Mouse (Mus musculus) neutrophil, adult 5-6 weeks (primary cell): ENCODE data around the gene Padi1. TPM values are rescaled to one million over a fixed set of nuclear protein-coding genes. Genes with fewer than 3 reads are reported as not detected.

Experiments used
- ATAC-seq: fragments of 151-379, 151-347 bp; 2 replicates; pipeline ENCODE4 v1.8.0; 2017; ENCODE audit warnings: mild to moderate bottlenecking, moderate TSS enrichment; ENCODE audit not compliant: insufficient number of reproducible peaks, poor library complexity, low FRiP score, severe bottlenecking; ENCODE audit errors: extremely low read depth
- total RNA-seq: library from RNA; stranded (forward); fragments of 200-1000 nt; gene quantifications from 2 replicates; pipeline ENCODE4 v1.2.3, GENCODE M21; 2017

Padi1 gene
- total RNA-seq, 1 experiment from 2014 or later = 0.81 TPM

- no peak for ATAC-seq
These were observed 51.8 kb downstream of the Padi1 start for GRCm38 (mm10) chr4:140793795-140794194.

DNA sequence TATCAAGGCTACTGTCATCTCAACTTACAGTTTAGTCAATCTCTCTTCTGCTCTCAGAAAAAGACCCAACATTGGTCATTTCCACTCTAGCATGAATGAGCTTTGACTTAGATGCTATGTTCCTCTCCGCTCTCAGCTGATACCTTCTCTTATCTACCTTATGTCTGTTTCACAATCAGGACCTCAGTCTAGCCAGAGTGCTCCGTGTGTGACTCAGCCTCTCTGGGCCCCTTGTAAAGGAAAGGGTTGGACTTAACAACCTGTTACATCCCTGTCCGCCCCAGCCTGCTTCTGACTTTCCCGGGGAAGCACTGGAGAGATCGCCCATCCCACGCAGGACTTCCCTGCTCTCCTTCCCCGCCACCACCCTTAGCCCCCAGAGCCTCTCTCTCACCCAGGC, 53.0 kb downstream of the Padi1 start:
- ATAC-seq = no peak

- no peak for ATAC-seq
These were observed 54.5 kb downstream of the Padi1 start for GRCm38 (mm10) chr4:140791071-140791470.

- no peak for ATAC-seq
These were observed 55.6 kb downstream of the Padi1 start for GRCm38 (mm10) chr4:140789983-140790382.

DNA sequence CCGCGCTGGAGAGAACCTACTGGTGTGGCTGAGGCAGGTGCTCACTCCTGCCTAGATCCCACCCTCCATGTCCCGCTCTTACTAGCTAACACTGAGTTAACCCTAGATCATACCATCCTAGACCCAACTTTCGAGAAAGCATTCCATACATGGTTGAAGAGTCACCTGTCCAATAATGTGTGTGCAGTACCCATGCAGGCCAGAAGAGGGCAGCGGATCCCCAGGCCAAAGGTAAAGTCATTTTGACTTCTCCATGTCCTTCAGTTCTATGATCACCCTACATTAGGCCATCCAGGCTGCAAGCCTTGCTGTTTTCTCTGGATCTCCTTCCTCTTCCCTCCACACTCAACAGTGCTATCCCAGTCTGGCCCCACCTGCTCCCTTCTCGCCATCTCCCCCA, 56.6 kb downstream of the Padi1 start:
- ATAC-seq = peak; percentile 66

- peak; percentile 10; the same call in 1 of the 2 replicates for ATAC-seq
These were observed 57.3 kb downstream of the Padi1 start for GRCm38 (mm10) chr4:140788264-140788663.

GRCm38 (mm10) chr4:140787414-140787813, 58.2 kb downstream of the Padi1 start:
- ATAC-seq = no peak

DNA sequence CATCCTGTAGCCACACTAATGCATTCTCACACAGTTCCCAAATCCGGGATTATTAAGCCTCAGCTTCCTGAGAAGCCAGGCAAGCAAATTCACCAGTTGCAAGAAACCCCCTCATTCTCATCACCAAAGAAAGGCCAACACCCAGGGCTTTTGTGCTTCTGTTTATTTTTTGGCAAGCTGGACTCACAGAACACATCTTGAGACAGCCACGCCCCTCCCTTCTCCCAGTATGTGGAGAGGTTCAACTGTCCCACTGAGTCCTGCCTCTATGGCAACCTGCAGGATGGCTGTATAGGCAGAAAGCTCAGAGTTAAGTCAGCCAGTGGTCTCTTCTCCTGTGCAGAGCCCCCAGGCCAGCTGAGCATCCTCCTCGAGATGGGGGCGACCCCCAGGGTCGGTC, 60.4 kb downstream of the Padi1 start:
- ATAC-seq = no peak

DNA sequence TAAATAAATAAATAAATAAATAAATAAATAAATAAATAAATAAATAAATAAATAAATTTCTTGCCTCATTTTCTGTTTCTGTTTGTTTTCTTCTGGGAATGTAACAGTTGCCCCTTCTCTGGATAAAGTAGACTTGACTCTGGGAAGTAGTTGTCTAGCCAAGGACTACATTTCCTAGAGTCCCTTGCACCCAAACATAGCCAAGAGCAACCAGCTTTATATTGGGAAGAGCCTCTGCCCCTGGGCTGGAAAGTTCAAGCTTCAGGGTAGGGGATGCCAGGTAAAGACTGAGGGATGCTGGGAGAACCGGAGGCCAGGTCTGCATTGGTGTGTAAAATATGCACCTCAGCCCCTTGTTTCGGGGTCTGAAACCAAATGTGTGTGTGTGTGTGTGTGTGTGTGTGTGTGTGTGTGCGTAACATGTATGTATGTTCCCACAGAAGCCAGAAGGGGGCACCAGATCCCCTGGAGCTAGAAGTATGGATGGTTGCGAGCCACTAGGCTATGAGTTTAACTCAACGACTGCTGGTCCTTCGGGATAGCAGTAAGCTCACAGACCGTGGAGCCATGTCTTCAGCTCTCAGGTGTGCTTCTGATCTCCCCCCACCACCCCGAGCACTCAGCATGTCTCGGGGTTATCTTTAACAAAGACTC, 61.2 kb downstream of the Padi1 start:
- ATAC-seq = no peak

- ATAC-seq = 0 out of 2 replicates have a peak, but pooled peaks have one; percentile 17
These were observed 62.8 kb downstream of the Padi1 start for GRCm38 (mm10) chr4:140782821-140783220.

DNA sequence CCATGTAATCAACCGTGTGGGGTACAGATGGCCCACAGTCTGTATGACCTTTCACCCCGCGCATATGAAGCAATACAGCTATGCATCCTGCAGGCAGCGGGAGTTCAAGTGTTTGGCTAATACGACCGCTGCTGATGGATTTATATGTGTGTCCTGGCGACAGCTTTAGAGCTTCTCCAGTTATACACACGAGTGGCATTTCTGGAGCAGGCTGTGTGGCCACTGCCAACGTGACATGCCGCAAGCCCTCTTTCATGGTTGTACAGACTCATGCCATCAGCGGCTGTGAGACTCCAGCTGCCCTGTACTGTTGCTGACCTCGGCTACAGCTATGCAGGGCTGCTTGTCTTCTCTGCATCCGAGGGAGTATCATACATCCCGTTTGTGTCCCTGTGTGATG, 65.1 kb downstream of the Padi1 start:
- no peak for ATAC-seq

DNA sequence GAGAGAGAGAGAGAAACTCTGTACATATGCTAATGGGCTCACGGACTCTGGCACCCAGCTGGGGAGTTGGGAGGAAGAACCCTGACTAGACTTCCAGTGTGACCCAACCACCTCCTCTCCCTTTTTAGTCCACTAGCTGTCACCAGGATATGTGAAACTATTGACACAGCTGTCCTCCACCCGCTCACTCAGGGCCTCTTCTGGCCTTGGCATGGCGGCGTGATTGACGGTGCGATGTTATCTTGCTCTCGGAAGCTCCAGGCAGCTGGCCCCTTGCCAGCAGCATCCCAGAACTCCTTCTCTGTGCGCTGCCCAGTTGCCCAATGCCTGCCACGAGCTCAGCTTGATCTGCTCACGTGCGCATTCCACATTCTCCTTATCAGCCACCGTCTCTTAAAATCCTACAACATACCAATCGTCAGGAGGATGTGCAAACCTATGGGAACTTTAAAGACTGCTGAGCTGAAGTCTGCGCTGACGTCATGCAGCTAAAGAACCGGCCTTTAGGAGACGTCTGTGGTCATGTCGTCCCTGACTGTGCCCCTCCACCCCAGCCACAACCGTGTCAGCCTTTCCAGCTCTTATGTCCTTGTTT, 65.7 kb downstream of the Padi1 start:
- ATAC-seq = no peak

GRCm38 (mm10) chr4:140776623-140777022, 69.0 kb downstream of the Padi1 start:
- ATAC-seq = no peak

DNA sequence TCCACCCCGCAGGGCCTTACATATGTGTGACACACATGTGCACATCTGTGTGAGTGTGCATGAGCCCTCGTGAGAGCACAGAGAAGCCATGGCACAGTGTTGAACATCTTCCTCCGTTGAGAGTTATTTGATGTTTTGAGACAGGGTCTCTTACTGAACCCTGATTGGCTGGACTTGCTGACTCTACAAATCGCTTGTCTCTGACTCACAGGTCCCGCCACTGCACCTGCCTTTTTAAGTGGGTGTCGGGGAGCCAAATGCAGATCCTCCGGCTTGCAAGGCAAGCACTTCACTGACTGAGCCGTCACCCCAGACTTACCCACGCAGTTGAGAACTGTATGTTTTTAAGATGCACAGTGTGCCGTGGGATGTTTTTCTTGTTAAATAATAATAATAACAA, 69.7 kb downstream of the Padi1 start:
- ATAC-seq = no peak

DNA sequence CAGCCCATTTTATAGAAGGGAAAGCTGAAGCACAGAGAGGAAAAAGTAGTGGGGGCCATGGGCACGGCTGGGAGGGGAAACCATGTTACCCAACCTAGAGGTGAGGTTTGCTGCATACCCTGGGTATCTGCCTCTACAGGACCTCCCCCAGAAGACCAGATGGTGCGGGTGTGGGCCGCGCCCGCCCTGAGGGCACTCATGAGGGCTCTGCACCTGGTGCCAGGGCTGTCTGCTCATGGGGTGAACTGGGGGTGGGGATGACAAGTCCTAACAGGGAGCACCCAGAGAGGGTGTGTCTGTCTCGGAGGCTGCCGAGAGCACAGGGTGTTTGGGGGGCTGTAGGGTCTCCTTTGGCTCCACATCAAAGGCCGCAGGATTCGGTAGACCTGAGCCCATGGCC, 70.7 kb downstream of the Padi1 start:
- no peak for ATAC-seq

- ATAC-seq = peak; percentile 54
These were observed 71.4 kb downstream of the Padi1 start, which contains the start of gene Padi4 for GRCm38 (mm10) chr4:140774025-140774800. Gene Padi4, minus strand, starts transcription at chr4:140774236.

DNA sequence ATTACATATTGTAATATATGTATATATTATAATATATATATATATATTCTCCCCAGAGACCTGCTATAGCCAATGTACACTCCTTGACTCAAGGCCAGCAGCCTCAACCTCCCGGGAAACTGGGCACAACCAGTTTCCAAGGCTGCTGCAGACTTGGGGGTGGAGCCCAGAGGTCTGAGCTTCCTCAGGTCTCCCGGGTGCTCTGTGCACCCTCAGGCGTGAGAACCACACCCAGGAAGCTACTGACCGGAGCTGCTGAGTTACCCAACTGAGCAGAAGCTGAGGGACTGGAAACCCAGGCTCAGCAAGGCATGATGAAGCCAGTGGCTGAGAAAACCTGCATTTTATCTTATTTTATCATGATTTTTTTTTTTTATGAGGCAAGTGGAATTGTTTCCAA, 74.5 kb downstream of the Padi1 start:
- peak; percentile 53 for ATAC-seq

- peak; percentile 18; the same call in 1 of the 2 replicates for ATAC-seq
These were observed 75.1 kb downstream of the Padi1 start for GRCm38 (mm10) chr4:140770433-140770832.

GRCm38 (mm10) chr4:140768973-140769372, 76.6 kb downstream of the Padi1 start:
- no peak for ATAC-seq

- ATAC-seq = no peak
These were observed 79.6 kb downstream of the Padi1 start for GRCm38 (mm10) chr4:140765936-140766335.
